Mouse (Mus musculus): ENCODE measurements around the gene Manba. TPM values are rescaled to one million over a fixed set of nuclear protein-coding genes. Genes with fewer than 3 reads are reported as not detected.

The Manba gene
- total RNA-seq, 2 experiments from 2014 or later = 7.0 to 16.4 TPM

- peak; percentile 66 for ATAC-seq (replicated peaks; ENCODE audit: low FRiP score, low TSS enrichment, poor library complexity, severe bottlenecking)
Measured at GRCm38 (mm10) chr3:135568633-135569032, 83.2 kb downstream of the Manba start.

DNA sequence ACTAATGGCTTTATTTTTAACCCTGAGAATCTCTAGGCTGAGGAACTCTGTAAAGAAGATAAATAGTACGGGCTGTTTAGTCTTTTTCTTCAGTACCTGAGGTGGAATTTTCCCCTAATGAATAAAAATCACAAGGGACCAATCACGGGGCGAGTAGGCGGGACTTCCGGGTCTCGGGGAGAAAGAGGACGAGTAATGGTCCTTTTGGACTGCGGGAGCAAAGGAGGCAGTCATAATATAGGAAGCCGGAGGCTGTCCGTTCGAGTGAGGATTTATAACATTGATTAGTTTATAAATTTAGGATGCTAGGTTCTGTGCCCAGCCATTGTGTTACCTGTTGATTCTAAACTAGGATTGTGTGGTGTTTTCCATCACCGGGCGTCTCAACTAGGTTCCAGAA, 86.1 kb downstream of the Manba start:
- ATAC-seq (replicated peaks; ENCODE audit: low FRiP score, low TSS enrichment, poor library complexity, severe bottlenecking) = no peak

DNA sequence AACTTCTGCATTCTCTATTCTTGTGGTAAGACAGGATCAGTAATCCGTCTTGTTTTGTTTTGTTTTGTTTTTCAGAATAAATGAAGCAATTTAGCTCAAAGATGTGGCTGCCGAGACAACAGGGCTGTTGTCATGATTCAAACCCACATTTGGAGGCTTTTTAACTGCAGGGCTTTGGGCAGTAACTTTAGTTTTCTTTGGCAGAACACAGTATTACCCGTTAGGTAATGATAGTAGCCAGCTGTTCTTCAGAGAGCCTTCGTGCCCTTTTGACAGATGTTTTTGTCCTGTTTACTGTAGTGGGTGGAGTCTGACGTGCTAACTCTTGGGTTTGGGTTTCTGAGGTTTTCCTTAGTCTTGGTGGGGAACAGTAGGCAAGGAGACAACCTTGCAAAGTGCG, 87.6 kb downstream of the Manba start:
- no peak for ATAC-seq (replicated peaks; ENCODE audit: low FRiP score, low TSS enrichment, poor library complexity, severe bottlenecking)

GRCm38 (mm10) chr3:135575126-135575525, 89.7 kb downstream of the Manba start:
- no peak for ATAC-seq (replicated peaks; ENCODE audit: low FRiP score, low TSS enrichment, poor library complexity, severe bottlenecking)

- ATAC-seq (replicated peaks; ENCODE audit: low FRiP score, low TSS enrichment, poor library complexity, severe bottlenecking) = no peak
Measured at GRCm38 (mm10) chr3:135578588-135579140, 93.3 kb downstream of the Manba start.

DNA sequence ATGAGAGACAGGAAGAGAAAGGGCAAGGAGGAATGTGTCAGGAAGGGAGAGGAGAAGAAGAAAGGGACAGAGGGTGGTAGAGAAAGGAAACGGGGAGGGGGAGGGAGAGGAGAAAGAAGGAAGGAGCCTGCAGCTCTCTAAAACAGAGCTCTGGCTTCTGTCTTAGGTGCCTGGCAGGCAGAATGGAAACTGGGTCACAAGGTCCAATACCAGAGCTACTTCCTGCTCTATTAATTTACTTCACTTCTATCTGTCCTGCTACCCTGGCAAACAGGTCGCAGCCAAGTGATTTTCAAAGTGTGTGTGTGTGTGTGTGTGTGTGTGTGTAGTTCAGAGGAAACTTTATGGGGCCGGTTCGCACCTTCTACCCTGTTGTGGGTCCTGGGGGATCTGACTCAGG, 93.8 kb downstream of the Manba start:
- no peak for ATAC-seq (replicated peaks; ENCODE audit: low FRiP score, low TSS enrichment, poor library complexity, severe bottlenecking)

GRCm38 (mm10) chr3:135580439-135581275, 95.2 kb downstream of the Manba start:
- ATAC-seq (replicated peaks; ENCODE audit: low FRiP score, low TSS enrichment, poor library complexity, severe bottlenecking) = no peak

- ATAC-seq (replicated peaks; ENCODE audit: low FRiP score, low TSS enrichment, poor library complexity, severe bottlenecking) = peak; percentile 71
Measured at GRCm38 (mm10) chr3:135581606-135582117, 96.3 kb downstream of the Manba start.

GRCm38 (mm10) chr3:135582246-135582645, 96.8 kb downstream of the Manba start:
- ATAC-seq (replicated peaks; ENCODE audit: low FRiP score, low TSS enrichment, poor library complexity, severe bottlenecking) = no peak

GRCm38 (mm10) chr3:135585482-135585881, 100.1 kb downstream of the Manba start:
- peak; percentile 94 for ATAC-seq (replicated peaks; ENCODE audit: low FRiP score, low TSS enrichment, poor library complexity, severe bottlenecking)

DNA sequence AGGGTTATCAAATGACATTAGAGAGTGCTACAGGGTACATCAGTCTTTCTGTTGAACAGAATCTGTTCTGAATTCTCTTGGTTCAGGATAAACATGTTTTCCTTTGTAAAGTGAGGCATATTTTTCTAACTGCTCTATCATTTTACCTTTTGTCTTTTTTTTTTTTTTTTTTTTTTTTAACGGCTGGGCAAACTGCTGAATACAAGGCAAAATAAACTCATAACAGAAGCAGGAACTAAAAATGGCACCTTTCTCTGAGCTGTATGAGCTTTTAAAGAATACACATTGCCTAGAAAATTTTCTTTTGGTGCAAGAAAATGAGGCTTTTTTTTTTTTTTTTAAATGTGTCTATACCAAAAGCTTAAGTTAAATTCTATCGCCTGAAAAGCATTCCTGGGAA, 100.6 kb downstream of the Manba start:
- no peak for ATAC-seq (replicated peaks; ENCODE audit: low FRiP score, low TSS enrichment, poor library complexity, severe bottlenecking)

GRCm38 (mm10) chr3:135586471-135586880, 101.1 kb downstream of the Manba start:
- ATAC-seq (replicated peaks; ENCODE audit: low FRiP score, low TSS enrichment, poor library complexity, severe bottlenecking) = peak; percentile 45

DNA sequence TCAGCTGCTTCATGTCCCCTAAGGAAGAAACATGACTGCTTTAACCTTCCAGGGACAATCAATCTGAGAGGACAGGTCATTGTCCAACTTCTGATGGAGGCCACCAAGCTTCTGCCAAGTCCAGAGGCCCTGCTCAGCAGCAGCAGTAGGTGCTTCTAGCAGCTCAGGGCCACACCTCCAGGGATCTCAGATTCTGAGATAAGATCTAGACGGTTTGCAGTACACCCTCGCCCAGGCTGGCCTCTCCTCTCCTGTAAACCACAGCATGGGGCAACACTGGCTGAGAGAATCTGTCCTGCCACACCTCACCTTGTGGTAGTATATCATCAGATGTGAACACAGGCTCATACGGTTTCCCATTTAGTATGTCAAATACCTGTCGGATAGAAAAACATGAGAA, 105.1 kb downstream of the Manba start:
- peak; percentile 27; the same call in 1 of the 2 replicates for ATAC-seq (replicated peaks; ENCODE audit: low FRiP score, low TSS enrichment, poor library complexity, severe bottlenecking)

GRCm38 (mm10) chr3:135591376-135591775, 106.0 kb downstream of the Manba start:
- no peak for ATAC-seq (replicated peaks; ENCODE audit: low FRiP score, low TSS enrichment, poor library complexity, severe bottlenecking)

GRCm38 (mm10) chr3:135592011-135592410, 106.6 kb downstream of the Manba start:
- no peak for ATAC-seq (replicated peaks; ENCODE audit: low FRiP score, low TSS enrichment, poor library complexity, severe bottlenecking)

DNA sequence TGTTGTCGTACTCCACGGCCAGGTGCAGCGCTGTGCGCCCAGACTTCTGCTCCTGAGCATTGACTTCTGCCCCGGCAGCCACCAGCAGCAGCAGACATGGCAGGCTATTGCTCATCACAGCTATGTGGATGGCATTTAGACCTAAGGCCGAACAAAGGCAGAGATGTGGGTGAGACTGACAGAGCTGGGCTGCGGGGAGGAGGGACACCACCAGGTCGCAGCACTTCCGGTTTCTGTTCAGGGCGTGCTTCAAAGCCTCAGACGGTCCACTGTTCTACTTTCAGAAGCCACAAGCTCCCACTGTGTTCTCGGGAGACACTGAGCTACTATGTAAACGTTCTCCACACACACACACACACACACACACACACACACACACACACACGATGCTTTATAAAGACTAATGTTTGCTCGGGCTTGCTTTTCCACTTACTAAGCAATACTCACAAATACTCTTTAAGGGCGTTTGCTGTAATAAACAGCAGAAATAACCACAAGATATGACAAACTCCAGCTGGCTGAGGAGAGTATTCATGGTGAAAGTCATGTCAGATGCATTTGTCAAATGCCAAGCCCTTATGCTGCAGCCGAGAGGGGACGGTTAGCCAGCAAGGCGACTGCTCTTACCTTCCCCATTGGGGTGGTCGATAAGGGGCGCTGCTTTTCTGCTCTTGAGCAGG, 109.0 kb downstream of the Manba start:
- peak; percentile 53 for ATAC-seq (replicated peaks; ENCODE audit: low FRiP score, low TSS enrichment, poor library complexity, severe bottlenecking)

DNA sequence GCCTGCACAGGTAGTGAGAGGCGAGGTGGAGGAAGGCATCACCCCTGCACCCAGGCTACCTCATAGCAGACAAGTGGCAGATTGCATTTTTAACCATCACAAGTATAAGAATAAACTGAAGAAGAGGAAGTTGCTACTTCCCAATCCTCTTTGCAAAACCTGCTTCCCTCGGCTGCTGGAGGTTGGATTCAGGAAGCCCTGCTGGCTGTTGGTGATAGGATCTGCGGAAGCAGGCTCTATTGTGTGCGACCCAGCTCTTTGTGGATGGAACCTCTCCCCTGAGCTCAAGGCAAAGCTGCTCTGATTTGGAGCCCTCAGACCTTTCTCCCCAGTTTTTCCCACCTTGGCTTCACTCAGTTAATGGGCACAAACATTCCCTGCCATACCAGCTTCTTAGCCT, 111.6 kb downstream of the Manba start:
- ATAC-seq (replicated peaks; ENCODE audit: low FRiP score, low TSS enrichment, poor library complexity, severe bottlenecking) = no peak

GRCm38 (mm10) chr3:135598355-135598754, 112.9 kb downstream of the Manba start:
- no peak for ATAC-seq (replicated peaks; ENCODE audit: low FRiP score, low TSS enrichment, poor library complexity, severe bottlenecking)

DNA sequence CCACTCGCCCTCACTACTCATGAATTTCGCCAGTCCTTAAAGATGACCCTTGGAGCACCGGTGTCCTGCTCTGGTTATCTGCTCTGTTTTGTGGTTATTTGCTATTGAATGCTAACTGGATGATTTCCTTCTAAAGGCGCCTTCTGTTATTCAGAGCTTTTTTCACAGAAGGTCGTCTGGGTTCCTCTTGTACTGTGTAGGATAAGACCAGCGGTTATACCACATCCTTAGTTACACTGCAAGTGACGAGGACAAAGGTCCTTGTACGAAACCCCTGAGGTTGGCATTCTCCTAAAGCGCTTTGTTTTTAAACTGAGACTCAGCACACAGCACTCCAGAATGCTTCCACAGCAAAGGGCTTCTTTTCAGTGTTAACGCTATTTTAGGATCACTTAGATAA, 117.3 kb downstream of the Manba start:
- no peak for ATAC-seq (replicated peaks; ENCODE audit: low FRiP score, low TSS enrichment, poor library complexity, severe bottlenecking)

GRCm38 (mm10) chr3:135604626-135605417, 119.4 kb downstream of the Manba start:
- ATAC-seq (replicated peaks; ENCODE audit: low FRiP score, low TSS enrichment, poor library complexity, severe bottlenecking) = no peak
